Mouse (Mus musculus): ENCODE measurements around the gene Calcoco1. TPM values are rescaled to one million over a fixed set of nuclear protein-coding genes. Genes with fewer than 3 reads are reported as not detected.

Calcoco1 gene
- total and polyA plus RNA-seq, 2 experiments from 2014 or later: 80.7 to 89.5 TPM

- WGBS: 69% methylated on average over 8 of the region's 8 CpGs
- TF ChIP-seq EP300 (IDR thresholded peaks at IDR 0.05; ENCODE audit: low read depth) (no peak), CTCF (IDR thresholded peaks at IDR 0.05; ENCODE audit: low read depth) (no peak)
- H3K27me3 ChIP-seq (ENCODE audit: control insufficient read depth, insufficient read depth, low read length): peaks cover 78% of the 10 kb centered on the region
- no peaks in the 10 kb centered on the region for H3K9me3 ChIP-seq (replicated peaks; ENCODE audit: control insufficient read depth, low read length)
- H3K4me3 ChIP-seq (ENCODE audit: low read depth, low read length): no peak overlapping the region
- H3K4me2 ChIP-seq (ENCODE audit: low read depth, low read length): no peak overlapping the region
- no peak overlapping the region for H3K27ac ChIP-seq (ENCODE audit: low read depth)
- no peak overlapping the region for H3K9ac ChIP-seq (replicated peaks; ENCODE audit: low read depth, low read length)
- ATAC-seq (ENCODE audit: insufficient read depth, low read depth) (no peak), DNase-seq (ENCODE audit: low spot score) (no peak)
- peaks cover 7% of the 10 kb centered on the region for H3K4me1 ChIP-seq (ENCODE audit: control insufficient read depth, insufficient read depth)
- H3K36me3 ChIP-seq (replicated peaks; ENCODE audit: control insufficient read depth, insufficient read depth, low read length): no peaks in the 10 kb centered on the region
These were observed 25.9 kb upstream of the Calcoco1 start for GRCm38 (mm10) chr15:102747853-102748252.

DNA sequence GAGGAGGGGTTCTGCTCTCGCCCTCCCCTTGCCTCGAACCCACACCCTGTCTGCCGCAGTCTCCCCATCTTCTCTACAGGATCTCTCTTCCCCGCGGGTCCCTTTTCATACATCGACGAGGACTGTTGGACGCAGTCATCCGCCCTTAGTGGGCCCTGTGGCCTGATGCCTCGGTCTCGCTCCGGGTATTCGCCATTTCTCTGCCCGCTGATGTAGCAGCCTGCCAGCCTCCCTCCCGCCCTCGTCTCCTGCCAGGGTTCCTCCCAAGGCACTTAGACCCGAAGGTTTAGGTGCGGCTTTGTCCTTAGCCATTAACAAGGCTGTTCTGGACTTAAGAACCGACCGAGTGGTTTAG lies 25.3 kb upstream of the Calcoco1 start:
- H3K9ac ChIP-seq (replicated peaks; ENCODE audit: low read depth, low read length): peak overlapping the region; percentile 40
- ATAC-seq (ENCODE audit: insufficient read depth, low read depth) (peak; percentile 26; the same call in 1 of the 2 replicates), DNase-seq (ENCODE audit: low spot score) (no peak)
- H3K9me3 ChIP-seq (replicated peaks; ENCODE audit: control insufficient read depth, low read length): no peaks in the 10 kb centered on the region
- peak overlapping the region; percentile 78 for H3K4me2 ChIP-seq (ENCODE audit: low read depth, low read length)
- H3K36me3 ChIP-seq (replicated peaks; ENCODE audit: control insufficient read depth, insufficient read depth, low read length): no peaks in the 10 kb centered on the region
- peaks cover 73% of the 10 kb centered on the region for H3K27me3 ChIP-seq (ENCODE audit: control insufficient read depth, insufficient read depth, low read length)
- TF ChIP-seq CTCF (IDR thresholded peaks at IDR 0.05; ENCODE audit: low read depth): no peak
- no peak for TF ChIP-seq EP300 (IDR thresholded peaks at IDR 0.05; ENCODE audit: low read depth)
- peak overlapping the region; percentile 50 for H3K4me3 ChIP-seq (ENCODE audit: low read depth, low read length)
- peaks cover 7% of the 10 kb centered on the region for H3K4me1 ChIP-seq (ENCODE audit: control insufficient read depth, insufficient read depth)
- no peak overlapping the region for H3K27ac ChIP-seq (ENCODE audit: low read depth)
- WGBS: 8% methylated on average over 20 of the region's 20 CpGs

DNA sequence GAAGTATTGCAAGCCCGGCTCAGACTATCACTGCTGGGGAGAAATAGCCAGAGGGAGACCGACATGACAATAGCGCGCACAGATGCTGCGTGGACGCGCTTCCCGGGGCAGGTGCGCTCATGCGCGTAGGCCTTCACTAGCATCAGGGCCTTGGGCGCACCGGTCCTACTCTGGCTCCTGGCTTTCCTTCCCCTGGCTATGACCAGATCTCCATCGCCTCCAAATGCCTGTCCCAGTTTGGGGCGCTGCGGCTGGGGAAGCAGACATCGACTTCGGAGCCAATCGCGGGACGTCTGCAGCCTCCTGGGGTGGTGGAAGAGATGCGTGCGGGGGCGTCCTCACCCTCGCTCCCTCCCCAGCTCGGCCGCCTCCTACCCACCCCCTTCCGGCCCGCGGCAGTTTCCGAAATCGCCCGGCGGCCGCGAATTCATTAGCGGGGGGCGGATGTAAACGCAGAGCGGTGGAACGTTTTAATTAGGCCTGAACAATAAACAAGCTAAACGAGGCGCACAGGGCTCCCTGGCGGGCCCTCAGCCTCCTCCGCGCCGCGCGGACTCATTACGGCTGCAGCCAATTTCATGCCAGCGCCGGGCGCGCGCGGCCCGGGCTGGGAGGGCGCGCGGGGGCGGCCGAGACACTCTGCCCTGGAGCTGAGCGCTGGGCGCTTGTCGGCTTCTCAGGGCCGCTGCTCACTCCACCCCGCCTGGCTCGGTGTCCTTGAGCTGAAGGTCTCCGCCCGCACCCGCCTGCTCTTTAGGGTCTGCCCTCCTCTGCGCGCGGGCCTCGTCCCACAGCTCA lies 24.7 kb upstream of the Calcoco1 start:
- Histone ChIP-seq H3K9ac (replicated peaks; ENCODE audit: low read depth, low read length) (peak overlapping the region; percentile 40), H3K4me1 (ENCODE audit: control insufficient read depth, insufficient read depth) (peaks cover 7% of the 10 kb centered on the region), H3K4me3 (ENCODE audit: low read depth, low read length) (peak overlapping the region; percentile 50), H3K9me3 (replicated peaks; ENCODE audit: control insufficient read depth, low read length) (no peaks in the 10 kb centered on the region), H3K4me2 (ENCODE audit: low read depth, low read length) (peak overlapping the region; percentile 78), H3K27me3 (ENCODE audit: control insufficient read depth, insufficient read depth, low read length) (peaks cover 70% of the 10 kb centered on the region), H3K27ac (ENCODE audit: low read depth) (no peak overlapping the region), H3K36me3 (replicated peaks; ENCODE audit: control insufficient read depth, insufficient read depth, low read length) (no peaks in the 10 kb centered on the region)
- TF ChIP-seq EP300 (IDR thresholded peaks at IDR 0.05; ENCODE audit: low read depth) (no peak), CTCF (IDR thresholded peaks at IDR 0.05; ENCODE audit: low read depth) (no peak)
- under 1% methylated on average over 72 of the region's 75 CpGs for WGBS
- ATAC-seq (ENCODE audit: insufficient read depth, low read depth): peak; percentile 63
- DNase-seq (ENCODE audit: low spot score): no peak

GRCm38 (mm10) chr15:102746126-102746487 lies 24.1 kb upstream of the Calcoco1 start:
- Histone ChIP-seq H3K4me2 (ENCODE audit: low read depth, low read length) (peak overlapping the region; percentile 78), H3K27ac (ENCODE audit: low read depth) (no peak overlapping the region), H3K27me3 (ENCODE audit: control insufficient read depth, insufficient read depth, low read length) (peaks cover 73% of the 10 kb centered on the region), H3K9me3 (replicated peaks; ENCODE audit: control insufficient read depth, low read length) (no peaks in the 10 kb centered on the region), H3K4me1 (ENCODE audit: control insufficient read depth, insufficient read depth) (peaks cover 7% of the 10 kb centered on the region), H3K4me3 (ENCODE audit: low read depth, low read length) (peak overlapping the region; percentile 50), H3K36me3 (replicated peaks; ENCODE audit: control insufficient read depth, insufficient read depth, low read length) (no peaks in the 10 kb centered on the region), H3K9ac (replicated peaks; ENCODE audit: low read depth, low read length) (no peak overlapping the region; the same call in 1 of the 2 replicates)
- ATAC-seq (ENCODE audit: insufficient read depth, low read depth) (no peak), DNase-seq (ENCODE audit: low spot score) (no peak)
- no peak for TF ChIP-seq EP300 (IDR thresholded peaks at IDR 0.05; ENCODE audit: low read depth)
- no peak for TF ChIP-seq CTCF (IDR thresholded peaks at IDR 0.05; ENCODE audit: low read depth)
- WGBS: 25% methylated on average over 11 of the region's 11 CpGs

DNA sequence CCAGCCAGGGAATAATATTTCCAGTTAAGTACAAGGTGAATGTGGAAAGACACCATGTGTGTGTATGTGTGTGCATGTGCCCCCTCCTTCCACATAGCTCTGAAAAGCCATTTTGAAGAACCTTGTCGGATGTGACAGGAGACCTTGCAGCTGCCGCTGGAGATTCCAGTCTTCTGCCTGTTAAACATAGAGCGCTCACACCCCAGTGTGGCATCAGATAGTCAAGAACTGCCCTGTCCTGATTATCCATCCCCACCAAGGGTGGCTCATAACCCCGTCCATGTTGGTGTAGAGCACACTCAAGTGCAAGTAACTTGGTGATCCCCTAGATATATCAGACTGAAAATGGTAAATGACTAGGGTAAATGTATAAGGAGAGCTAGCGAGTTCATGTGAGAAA lies 23.4 kb upstream of the Calcoco1 start:
- Histone ChIP-seq H3K4me2 (ENCODE audit: low read depth, low read length) (no peak overlapping the region), H3K27me3 (ENCODE audit: control insufficient read depth, insufficient read depth, low read length) (peaks cover 76% of the 10 kb centered on the region), H3K9me3 (replicated peaks; ENCODE audit: control insufficient read depth, low read length) (no peaks in the 10 kb centered on the region), H3K27ac (ENCODE audit: low read depth) (no peak overlapping the region), H3K36me3 (replicated peaks; ENCODE audit: control insufficient read depth, insufficient read depth, low read length) (no peaks in the 10 kb centered on the region), H3K4me3 (ENCODE audit: low read depth, low read length) (no peak overlapping the region), H3K4me1 (ENCODE audit: control insufficient read depth, insufficient read depth) (peaks cover 4% of the 10 kb centered on the region), H3K9ac (replicated peaks; ENCODE audit: low read depth, low read length) (no peak overlapping the region)
- DNase-seq (ENCODE audit: low spot score) (no peak), ATAC-seq (ENCODE audit: insufficient read depth, low read depth) (no peak)
- TF ChIP-seq EP300 (IDR thresholded peaks at IDR 0.05; ENCODE audit: low read depth) (no peak), CTCF (IDR thresholded peaks at IDR 0.05; ENCODE audit: low read depth) (no peak)
- 50% methylated on average over 5 of the region's 5 CpGs for WGBS

DNA sequence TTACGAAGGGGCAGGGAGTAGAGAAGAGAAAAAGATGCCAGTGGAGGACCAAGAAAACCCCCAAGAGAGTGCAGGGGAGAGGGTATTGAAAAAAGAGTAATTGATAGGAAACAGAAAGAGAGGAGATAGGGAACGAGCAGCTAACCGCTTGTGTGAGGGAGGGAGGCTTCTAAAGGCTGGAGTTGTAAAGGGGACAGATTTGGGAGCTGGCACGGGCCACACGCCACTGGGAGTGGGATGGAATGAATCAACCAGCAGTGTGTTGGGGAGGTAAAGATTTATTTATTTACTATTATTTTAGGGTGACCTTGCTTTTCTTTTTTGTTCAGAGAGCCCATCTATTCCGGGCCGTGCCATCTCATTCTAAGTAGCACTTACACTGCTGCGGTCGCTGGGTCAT lies 22.9 kb upstream of the Calcoco1 start:
- no peak overlapping the region for H3K27ac ChIP-seq (ENCODE audit: low read depth)
- no peak for TF ChIP-seq EP300 (IDR thresholded peaks at IDR 0.05; ENCODE audit: low read depth)
- no peak for TF ChIP-seq CTCF (IDR thresholded peaks at IDR 0.05; ENCODE audit: low read depth)
- WGBS: 30% methylated on average over 9 of the region's 9 CpGs
- no peaks in the 10 kb centered on the region for H3K36me3 ChIP-seq (replicated peaks; ENCODE audit: control insufficient read depth, insufficient read depth, low read length)
- H3K4me1 ChIP-seq (ENCODE audit: control insufficient read depth, insufficient read depth): no peaks in the 10 kb centered on the region
- ATAC-seq (ENCODE audit: insufficient read depth, low read depth): no peak
- H3K4me3 ChIP-seq (ENCODE audit: low read depth, low read length): no peak overlapping the region
- H3K27me3 ChIP-seq (ENCODE audit: control insufficient read depth, insufficient read depth, low read length): peaks cover 71% of the 10 kb centered on the region
- DNase-seq (ENCODE audit: low spot score): no peak
- no peak overlapping the region for H3K4me2 ChIP-seq (ENCODE audit: low read depth, low read length)
- no peaks in the 10 kb centered on the region for H3K9me3 ChIP-seq (replicated peaks; ENCODE audit: control insufficient read depth, low read length)
- H3K9ac ChIP-seq (replicated peaks; ENCODE audit: low read depth, low read length): no peak overlapping the region

Measured in heart, postnatal 0 days (tissue).